Mouse (Mus musculus): ENCODE measurements around the gene Thumpd3.

- no peak for TF ChIP-seq CHD2 (IDR thresholded peaks at IDR 0.05; ENCODE audit: low read depth, low read length)
- no peak for TF ChIP-seq HCFC1 (IDR thresholded peaks at IDR 0.05; ENCODE audit: borderline replicate concordance, insufficient read depth, low read length)
- TF ChIP-seq ZNF384 (IDR thresholded peaks at IDR 0.05; ENCODE audit: low read depth, low read length): no peak
- TF ChIP-seq ZC3H11A (IDR thresholded peaks at IDR 0.05; ENCODE audit: borderline replicate concordance, low read depth, low read length): no peak
- no peak for TF ChIP-seq MAFK (IDR thresholded peaks at IDR 0.05; ENCODE audit: insufficient read depth, low read depth, low read length)
Observed at GRCm38 (mm10) chr6:113030970-113031660, 14.9 kb upstream of the Thumpd3 start.
